Mouse (Mus musculus): ENCODE results near the gene Fam126a.

Gene Fam126a

GRCm38 (mm10) chr5:23990001-23990400 is 40.5 kb downstream of the Fam126a start:
- no peak for DNase-seq

DNA sequence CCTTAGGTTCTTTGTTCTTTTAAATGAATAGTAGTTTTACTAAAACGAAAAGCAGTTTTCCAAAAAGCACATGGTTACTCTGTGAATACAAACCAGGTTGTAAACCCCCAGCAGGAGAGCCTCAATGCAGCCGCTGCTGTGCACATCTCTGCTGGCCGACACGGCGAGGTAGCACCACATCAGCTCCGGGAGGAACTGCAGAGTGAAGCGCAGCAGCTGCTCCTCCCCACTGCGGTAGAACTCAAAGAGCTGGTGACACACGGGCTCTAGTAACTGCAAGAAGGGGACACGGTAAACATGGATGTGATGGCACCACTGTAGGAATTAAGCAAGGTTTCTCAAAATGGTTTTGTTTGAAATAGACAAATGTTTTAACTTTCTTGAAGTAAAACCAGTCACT is 42.7 kb downstream of the Fam126a start:
- no peak for DNase-seq

DNA sequence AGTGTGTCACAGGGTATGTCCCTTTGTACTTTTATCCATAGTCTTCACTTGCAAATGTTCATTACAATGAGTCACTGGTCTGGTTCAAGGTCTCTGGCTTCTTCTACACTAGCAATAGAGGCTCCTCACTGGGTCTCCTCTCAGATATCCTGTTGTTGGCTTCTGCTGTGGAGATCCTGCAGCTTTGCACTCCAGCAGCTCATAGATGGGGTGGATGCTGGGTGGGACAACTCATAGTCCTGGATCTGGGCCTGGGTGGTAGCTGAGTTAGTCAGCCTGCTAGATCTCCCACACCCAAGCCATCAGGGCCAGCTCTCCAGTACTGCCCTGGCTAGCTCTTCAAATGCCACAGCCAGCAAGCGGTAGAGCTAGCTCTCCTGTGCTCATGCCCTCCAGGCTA is 48.4 kb downstream of the Fam126a start:
- DNase-seq: no peak

DNA sequence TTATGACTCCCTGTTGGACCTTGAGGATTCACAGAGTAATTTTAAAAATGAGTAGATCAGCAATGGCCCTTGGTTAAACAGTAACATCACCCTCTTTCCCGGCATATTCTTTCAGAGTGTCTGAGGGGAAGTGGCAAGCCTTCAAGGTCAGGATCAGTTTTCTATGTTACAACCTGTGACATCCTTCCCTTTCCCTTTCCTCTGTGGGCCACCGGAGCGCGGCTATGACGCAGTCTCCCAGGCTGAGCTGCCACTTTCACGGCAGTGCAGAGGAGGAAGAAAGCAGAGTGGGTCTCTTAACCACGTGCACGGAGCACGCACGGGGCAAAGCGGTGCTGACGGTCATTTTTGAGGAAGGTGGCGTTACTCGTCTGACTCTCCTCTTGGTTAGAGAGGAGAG is 52.0 kb downstream of the Fam126a start:
- peak; percentile 23 for DNase-seq

DNA sequence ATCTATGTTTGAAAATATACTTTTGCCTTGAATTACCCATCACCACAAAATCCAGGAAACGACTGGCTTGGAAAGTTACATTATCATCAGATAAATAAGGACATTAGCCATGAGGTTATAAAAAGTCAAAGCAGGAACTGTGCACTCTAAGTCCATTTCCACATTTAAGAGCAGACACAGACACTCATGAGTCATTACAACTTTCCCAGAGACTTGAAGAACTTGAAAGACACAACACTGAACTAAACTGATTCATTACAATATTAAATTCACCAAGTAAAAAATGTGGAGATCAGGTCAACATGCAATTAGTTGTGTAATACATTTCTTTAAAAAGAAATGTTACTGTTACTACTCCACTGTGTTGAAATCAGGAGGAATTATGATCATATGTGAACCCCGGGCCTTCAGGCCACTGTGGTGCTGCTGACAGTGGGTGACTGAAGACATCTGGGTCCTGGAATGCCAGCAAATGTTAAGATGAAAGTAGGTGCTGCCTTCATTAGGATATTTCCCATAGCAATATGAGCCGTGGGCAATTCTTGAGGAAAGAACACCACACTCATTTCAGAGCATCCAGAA is 55.4 kb downstream of the Fam126a start:
- peak; percentile 41 for DNase-seq

DNA sequence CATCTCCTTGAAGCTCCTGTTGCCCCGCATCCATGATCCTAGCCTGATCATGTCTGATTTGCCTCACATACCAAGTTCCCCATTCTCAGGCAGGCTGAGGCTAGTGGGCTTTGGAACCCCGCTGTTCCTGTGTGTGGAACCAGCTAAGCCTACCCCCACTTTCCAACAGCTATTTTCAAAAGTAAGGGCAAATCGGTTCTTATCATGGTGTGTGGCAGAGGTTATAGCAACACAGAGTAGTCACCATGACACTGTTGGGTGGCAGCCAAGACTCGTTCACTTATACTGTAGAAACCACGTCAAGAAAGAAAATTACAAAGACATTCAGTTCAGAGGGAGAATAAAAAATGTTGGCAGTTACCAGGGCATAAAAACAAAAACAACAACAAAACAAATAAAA is 62.8 kb downstream of the Fam126a start:
- DNase-seq: peak; percentile 57

GRCm38 (mm10) chr5:23964599-23965165 is 65.8 kb downstream of the Fam126a start:
- no peak for DNase-seq

DNA sequence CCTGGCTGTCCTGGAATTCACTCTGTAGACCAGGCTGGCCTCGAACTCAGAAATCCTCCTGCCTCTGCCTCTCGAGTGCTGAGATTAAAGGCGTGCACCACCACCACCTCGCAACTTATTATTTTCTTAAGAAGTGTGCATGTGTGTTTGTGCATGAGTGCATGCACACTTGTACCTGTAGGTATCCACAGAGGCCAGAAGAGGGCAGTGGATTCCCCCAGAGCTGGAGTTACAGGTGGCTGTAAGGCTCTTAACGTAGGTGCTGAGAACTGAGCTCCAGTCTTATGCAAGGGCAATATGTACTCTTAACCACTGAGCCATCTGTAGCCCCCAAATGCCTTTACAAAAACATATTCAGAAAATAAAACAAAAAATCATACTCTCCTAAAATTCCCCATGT is 77.4 kb downstream of the Fam126a start:
- DNase-seq: no peak

GRCm38 (mm10) chr5:23948071-23948470 is 82.4 kb downstream of the Fam126a start:
- DNase-seq: no peak

DNA sequence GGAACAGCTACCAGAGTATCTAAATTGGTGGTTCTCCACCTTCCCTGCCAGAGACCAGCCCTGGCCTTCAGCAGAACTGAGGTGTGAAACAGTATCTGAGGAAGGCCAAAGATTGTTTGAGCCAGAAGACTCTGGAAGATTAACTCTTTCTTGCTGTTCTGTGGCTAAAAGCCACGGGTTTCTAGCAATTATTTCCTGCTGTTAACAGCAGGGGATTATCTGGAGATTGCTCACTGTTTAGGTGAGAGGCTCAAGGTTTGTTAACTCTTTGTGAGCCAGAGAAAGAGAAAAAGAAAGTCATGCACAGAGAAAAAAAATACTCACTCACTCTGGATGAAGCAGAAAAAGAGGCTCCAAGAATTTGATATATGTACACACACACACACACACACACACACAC is 85.4 kb downstream of the Fam126a start:
- no peak for DNase-seq

DNA sequence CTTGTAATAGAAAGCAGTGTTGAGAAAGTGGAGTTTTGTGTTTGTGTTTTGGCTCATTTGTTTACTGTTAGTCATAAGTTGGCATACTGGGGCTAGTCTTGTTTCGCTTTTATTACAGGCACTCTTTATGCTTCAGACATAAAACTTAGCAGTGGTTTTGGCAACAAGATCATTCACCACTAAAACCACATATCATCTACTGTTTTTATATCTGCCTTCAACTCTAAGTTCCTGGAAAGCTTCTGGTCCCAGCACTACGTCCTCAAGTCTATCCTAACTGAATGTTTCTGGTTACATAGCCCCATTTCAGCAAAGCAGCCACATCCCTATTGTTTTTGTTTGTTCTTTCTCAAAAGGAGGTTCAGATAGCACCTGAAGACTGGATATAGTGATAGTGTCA is 87.0 kb downstream of the Fam126a start:
- DNase-seq: no peak

DNA sequence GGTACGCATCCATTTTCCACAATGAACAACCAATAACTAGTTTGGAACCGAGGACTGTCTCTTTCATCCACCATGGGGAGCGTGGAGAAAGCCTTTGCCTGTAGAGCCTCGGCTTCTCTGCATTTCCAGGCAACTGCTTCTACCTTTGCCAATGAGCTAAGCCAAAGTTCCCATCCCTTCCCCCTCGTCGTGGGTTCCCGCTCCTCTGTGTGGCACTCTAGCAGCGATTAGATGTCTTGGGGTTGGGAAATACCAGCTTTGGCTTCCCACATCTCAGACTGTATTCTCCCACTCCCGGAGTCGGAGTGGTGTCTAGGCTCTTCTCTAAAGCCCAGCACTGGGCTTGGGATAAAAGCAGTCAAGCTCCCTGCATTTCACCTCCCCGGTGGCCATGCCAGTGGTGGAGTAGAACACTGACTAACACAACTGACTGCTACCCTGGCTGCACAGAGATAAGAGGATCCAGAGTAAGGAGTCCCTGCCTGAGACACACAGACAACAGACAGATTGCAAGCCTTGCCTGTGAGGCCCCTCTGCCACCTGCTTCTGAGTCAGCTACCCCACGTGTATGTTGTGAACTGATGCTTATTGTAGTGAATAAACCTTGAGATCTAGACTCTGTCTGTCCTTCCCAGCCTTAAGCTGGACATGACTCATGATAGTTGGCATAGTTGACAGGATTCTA is 106.9 kb downstream of the Fam126a start:
- no peak for DNase-seq

DNA sequence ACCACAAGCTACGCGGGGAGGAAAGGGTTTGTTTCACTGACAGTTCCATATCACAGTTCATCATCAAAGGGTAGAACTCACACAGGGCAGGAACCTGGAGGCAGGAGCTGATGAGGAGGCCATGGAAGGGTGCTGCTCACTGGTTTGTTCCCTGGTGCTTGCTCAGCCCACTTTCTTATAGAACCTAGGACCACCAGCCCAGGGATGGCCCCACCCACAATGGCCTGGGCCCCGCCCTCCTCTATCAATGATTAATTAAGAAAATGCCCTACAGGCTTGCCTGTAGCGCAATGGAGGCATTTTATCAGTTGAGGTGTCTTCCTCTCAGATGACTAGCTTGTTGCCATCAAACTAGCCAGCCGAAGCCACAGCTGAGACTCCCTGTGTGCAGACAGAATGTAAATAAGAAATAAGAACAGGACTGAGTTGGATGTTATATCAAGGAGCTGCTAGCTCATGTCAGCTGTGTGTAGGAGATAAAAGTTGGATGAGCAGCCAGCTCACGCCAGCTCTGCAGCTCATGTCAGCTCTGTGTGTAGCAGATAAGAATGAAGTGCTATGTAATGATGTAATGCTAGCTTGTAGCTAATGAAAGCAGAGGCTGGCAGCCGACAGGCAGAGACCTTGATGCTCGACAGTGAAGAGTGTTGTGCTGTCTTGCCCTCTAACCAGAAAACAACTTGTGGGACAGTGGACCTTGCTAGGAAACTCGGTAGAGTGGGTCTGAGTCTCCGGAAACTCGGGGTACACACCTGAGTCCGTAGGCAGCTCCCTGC is 107.8 kb downstream of the Fam126a start:
- no peak for DNase-seq

DNA sequence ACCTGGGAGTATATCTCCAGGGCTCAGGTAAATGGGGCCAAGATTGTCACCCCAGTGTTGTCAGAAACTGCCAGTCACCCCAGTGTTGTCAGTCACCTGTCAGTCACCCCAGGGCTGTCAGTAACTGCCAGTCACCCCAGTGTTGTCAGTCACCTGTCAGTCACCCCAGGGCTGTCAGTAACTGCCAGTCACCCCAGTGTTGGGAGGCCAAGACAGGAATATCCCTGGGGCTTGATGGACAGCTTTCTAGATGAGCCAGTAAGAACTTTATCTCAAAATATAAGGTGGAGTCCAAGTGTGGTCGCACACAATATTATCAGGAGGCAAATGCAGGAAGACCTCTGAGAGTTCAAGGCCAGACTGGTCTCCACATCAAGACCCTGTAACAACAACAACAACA is 109.2 kb downstream of the Fam126a start:
- DNase-seq: no peak

GRCm38 (mm10) chr5:23919892-23920731 is 110.4 kb downstream of the Fam126a start:
- DNase-seq: peak; percentile 19

- no peak for DNase-seq
Observed at GRCm38 (mm10) chr5:23917301-23917700, 113.2 kb downstream of the Fam126a start.

- no peak for DNase-seq
Observed at GRCm38 (mm10) chr5:23911556-23911955, 118.9 kb downstream of the Fam126a start.

GRCm38 (mm10) chr5:23909256-23909655 is 121.2 kb downstream of the Fam126a start:
- DNase-seq: no peak

- no peak for DNase-seq
Observed at GRCm38 (mm10) chr5:23908486-23909090, 121.9 kb downstream of the Fam126a start.

DNA sequence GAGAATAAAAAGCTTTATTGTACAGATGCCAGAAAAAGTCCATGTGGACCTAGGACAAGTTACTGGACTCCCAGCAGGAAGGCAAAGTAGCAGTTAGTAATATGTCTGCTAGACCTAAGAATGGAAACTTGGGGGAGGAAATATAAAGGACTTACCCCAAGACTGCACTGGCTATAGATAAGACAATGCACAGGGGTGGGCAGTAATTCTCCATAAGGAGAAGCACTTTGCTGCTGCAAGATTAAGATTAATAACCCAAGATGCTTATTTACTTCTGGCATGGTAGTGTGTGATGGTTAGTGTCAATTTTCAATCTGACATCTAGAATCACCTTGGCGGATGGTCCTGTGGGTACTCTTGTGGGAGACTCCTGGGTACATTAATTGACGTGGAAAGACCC is 128.3 kb downstream of the Fam126a start:
- no peak for DNase-seq

- DNase-seq: no peak
Observed at GRCm38 (mm10) chr5:23900190-23900589, 130.3 kb downstream of the Fam126a start.
